Mouse (Mus musculus): ENCODE data around the gene Klhl9. TPM values are rescaled to one million over a fixed set of nuclear protein-coding genes. Genes with fewer than 3 reads are reported as not detected.
"Not testable (repeated sequence)": the region's sequence is repeated elsewhere in the genome, so short reads cannot be mapped to it uniquely, and the experiment has no call there.

The Klhl9 gene
- polyA plus RNA-seq, 1 experiment from 2014 or later, result 97.9 TPM

DNA sequence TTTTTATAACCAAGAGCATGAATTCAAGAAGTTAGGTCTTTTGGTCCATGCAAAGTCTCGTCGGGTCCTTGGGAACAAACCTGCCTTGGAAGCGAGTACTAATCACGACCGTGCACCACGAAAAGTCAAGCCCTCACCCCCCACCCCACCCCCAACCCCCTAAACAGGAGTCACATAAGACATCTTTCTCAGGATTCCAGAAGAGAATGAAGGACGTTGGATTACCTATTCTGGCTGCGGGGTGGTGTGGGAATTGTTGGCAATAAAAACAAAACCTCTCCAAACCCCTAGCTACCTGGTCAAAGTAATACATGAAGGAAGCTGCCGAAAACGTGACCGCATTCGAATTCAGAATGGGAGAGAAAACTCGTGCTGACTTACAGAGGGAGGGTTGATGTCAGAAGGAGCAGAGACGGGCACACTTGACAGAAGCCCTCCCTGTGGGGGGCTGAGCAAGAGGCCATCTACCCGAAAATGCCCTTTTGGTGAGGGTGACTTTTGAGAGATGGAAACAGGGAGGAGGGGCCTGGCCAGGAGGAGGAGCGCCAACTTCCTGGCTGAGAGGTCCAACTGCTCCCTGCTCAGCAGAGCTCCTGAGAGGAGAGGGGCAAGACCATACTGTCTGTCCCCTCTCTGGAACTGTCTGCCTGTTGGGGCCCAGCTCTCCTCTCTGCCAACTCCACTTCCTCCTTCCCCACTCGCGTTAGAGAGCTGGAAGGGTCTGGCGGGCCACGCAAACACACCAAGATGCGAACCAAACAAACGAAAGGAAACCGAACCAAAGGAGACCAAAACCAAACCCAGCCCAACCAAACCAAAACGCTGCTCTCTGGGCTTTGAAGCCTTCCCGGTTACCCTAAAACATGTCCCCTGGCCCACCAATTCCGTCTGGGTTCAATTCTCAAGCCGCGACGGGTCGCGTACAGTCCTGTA is 34.6 kb upstream of the Klhl9 start:
- H3K27me3 ChIP-seq (replicated peaks; ENCODE audit: control insufficient read depth, insufficient read depth, low read length); H3K4me1 ChIP-seq (replicated peaks; ENCODE audit: control insufficient read depth, insufficient read depth, low read length); H3K9me3 ChIP-seq (ENCODE audit: control insufficient read depth, low read length); H3K36me3 ChIP-seq (ENCODE audit: control insufficient read depth, insufficient read depth, low read length); ATAC-seq (replicated peaks; ENCODE audit: low FRiP score, low TSS enrichment, low read depth): not testable (repeated sequence)
- H3K4me3 ChIP-seq (ENCODE audit: low read depth, low read length), result peak overlapping the region; percentile 46
- DNase-seq (ENCODE audit: low spot score), result peak; percentile 79
- 10% methylated on average over 28 of the region's 31 CpGs for WGBS
- peak overlapping the region; percentile 59 for H3K4me2 ChIP-seq (ENCODE audit: low read length)
- H3K27ac ChIP-seq (ENCODE audit: low read depth), result peak overlapping the region; percentile 89
- H3K9ac ChIP-seq (ENCODE audit: low read length), result peak overlapping the region; percentile 53

DNA sequence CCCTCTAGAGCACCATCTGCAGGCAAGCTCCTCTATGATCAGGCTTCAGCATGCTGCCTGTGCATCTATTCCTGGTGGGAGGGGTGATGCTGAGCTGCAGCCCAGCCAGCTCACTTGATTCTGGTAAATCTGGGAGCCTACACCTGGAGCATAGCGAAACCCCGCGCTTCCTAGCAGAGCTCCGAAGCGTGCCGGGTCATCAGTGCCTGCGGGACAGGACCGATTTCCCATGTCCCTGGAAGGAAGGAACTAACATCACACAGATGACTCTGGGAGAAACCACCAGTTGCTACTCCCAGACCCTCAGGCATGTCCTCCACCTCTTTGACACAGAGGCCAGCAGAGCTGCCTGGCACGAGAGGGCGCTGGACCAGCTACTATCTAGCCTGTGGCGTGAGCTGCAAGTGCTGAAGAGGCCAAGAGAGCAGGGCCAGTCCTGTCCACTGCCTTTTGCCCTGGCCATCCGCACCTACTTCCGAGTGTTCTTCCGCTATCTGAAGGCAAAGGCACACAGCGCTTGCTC is 32.6 kb upstream of the Klhl9 start, which contains the start of gene Gm13271:
Gm13271 (plus strand) TSS at position 51 of the 523 bp plus-strand sequence.
- H3K36me3 ChIP-seq (ENCODE audit: control insufficient read depth, insufficient read depth, low read length); H3K4me3 ChIP-seq (ENCODE audit: low read depth, low read length); ATAC-seq (replicated peaks; ENCODE audit: low FRiP score, low TSS enrichment, low read depth); H3K9ac ChIP-seq (ENCODE audit: low read length); H3K27ac ChIP-seq (ENCODE audit: low read depth); H3K4me2 ChIP-seq (ENCODE audit: low read length); H3K27me3 ChIP-seq (replicated peaks; ENCODE audit: control insufficient read depth, insufficient read depth, low read length); DNase-seq (ENCODE audit: low spot score); H3K9me3 ChIP-seq (ENCODE audit: control insufficient read depth, low read length); H3K4me1 ChIP-seq (replicated peaks; ENCODE audit: control insufficient read depth, insufficient read depth, low read length): not testable (repeated sequence)
- WGBS, result 82% methylated on average over 15 of the region's 15 CpGs

DNA sequence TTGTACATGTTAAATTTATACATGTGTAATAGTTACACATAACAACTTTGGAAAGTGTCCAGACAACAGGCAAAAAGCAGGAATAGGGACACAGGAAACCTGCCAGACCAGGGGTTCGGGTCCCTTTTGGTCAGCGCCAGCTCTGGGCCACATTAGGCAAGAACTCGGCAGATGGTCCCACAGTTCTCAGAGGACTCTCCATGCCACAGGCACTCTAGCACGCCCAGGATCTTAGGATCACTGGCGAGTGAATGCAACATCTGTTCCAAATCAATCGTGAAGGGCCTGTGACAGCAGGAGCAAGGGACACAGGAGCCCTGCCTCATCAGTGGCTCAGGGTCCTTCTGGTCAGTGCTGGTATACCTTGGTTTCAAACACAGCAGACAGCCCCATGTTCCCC is 27.7 kb upstream of the Klhl9 start:
- no peak for ATAC-seq (replicated peaks; ENCODE audit: low FRiP score, low TSS enrichment, low read depth)
- Histone ChIP-seq H3K27me3 (replicated peaks; ENCODE audit: control insufficient read depth, insufficient read depth, low read length) (no peaks in the 10 kb centered on the region), H3K9ac (ENCODE audit: low read length) (no peak overlapping the region), H3K36me3 (ENCODE audit: control insufficient read depth, insufficient read depth, low read length) (no peaks in the 10 kb centered on the region), H3K4me3 (ENCODE audit: low read depth, low read length) (no peak overlapping the region), H3K4me2 (ENCODE audit: low read length) (no peak overlapping the region), H3K4me1 (replicated peaks; ENCODE audit: control insufficient read depth, insufficient read depth, low read length) (no peaks in the 10 kb centered on the region), H3K27ac (ENCODE audit: low read depth) (no peak overlapping the region), H3K9me3 (ENCODE audit: control insufficient read depth, low read length) (no peaks in the 10 kb centered on the region)
- no peak for DNase-seq (ENCODE audit: low spot score)
- WGBS, result 54% methylated on average over 6 of the region's 6 CpGs

DNA sequence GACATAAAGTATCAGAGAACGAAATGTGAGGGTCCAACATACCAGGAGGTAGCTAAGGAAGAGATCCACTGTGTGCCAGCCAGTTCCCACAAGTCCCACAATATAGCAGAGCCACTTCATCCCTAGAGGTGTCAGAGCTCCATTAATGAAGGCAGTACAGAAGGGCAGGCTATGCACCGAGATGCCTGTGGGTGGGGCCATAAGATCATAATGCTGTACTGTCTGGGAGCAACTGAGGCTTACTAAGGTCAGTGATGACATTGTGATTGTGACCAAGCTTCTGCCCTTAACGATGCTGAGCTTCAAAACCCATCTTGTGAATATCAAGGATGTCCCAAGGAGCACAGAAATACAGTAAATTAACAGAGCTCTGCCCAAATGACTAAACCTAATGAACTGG is 21.9 kb upstream of the Klhl9 start:
- H3K27ac ChIP-seq (ENCODE audit: low read depth), result no peak overlapping the region
- DNase-seq (ENCODE audit: low spot score), result no peak
- H3K9ac ChIP-seq (ENCODE audit: low read length), result no peak overlapping the region
- H3K4me3 ChIP-seq (ENCODE audit: low read depth, low read length), result no peak overlapping the region
- ATAC-seq (replicated peaks; ENCODE audit: low FRiP score, low TSS enrichment, low read depth), result no peak
- no peak overlapping the region for H3K4me2 ChIP-seq (ENCODE audit: low read length)
- H3K27me3 ChIP-seq (replicated peaks; ENCODE audit: control insufficient read depth, insufficient read depth, low read length), result no peaks in the 10 kb centered on the region
- 78% methylated on average over 3 of the region's 3 CpGs for whole genome bisulfite sequencing
- no peaks in the 10 kb centered on the region for H3K9me3 ChIP-seq (ENCODE audit: control insufficient read depth, low read length)
- peaks cover 7% of the 10 kb centered on the region; the same call in 1 of the 2 replicates for H3K4me1 ChIP-seq (replicated peaks; ENCODE audit: control insufficient read depth, insufficient read depth, low read length)
- H3K36me3 ChIP-seq (ENCODE audit: control insufficient read depth, insufficient read depth, low read length), result no peaks in the 10 kb centered on the region

DNA sequence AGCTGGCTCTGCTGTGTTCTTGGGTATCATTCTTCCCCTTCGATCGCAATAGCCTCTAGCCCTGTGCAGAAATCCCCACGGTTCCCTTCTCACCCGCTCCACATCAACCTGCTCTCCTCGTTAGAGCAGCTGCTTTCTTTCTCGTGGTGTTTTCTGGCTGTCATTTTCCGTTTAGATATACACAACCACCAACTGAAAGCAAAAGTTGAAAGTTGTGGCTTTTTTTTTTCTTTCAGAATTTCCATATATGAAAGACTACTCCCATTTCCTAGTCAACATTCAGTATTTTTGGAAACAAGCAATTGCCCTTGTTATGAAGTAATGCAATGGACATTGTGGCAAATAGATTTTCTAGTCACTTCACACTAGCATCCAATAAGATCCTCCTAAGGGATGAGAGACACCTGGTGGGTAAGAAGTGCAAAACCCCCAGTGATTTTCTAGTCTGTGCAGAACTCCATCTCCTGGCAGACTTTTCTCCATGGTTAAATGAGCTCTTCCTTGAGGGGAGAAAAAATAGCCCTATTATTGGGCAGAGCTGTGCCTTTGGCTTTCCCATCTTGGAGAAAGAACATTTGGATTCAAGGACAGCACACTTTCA is 20.6 kb upstream of the Klhl9 start:
- H3K9ac ChIP-seq (ENCODE audit: low read length), result no peak overlapping the region
- H3K36me3 ChIP-seq (ENCODE audit: control insufficient read depth, insufficient read depth, low read length), result no peaks in the 10 kb centered on the region
- DNase-seq (ENCODE audit: low spot score) (no peak), ATAC-seq (replicated peaks; ENCODE audit: low FRiP score, low TSS enrichment, low read depth) (no peak)
- H3K27me3 ChIP-seq (replicated peaks; ENCODE audit: control insufficient read depth, insufficient read depth, low read length), result no peaks in the 10 kb centered on the region
- H3K4me2 ChIP-seq (ENCODE audit: low read length), result no peak overlapping the region
- WGBS, result 71% methylated on average over 7 of the region's 7 CpGs
- H3K9me3 ChIP-seq (ENCODE audit: control insufficient read depth, low read length), result no peaks in the 10 kb centered on the region
- no peak overlapping the region for H3K4me3 ChIP-seq (ENCODE audit: low read depth, low read length)
- peaks cover 7% of the 10 kb centered on the region; the same call in 1 of the 2 replicates for H3K4me1 ChIP-seq (replicated peaks; ENCODE audit: control insufficient read depth, insufficient read depth, low read length)
- H3K27ac ChIP-seq (ENCODE audit: low read depth), result no peak overlapping the region

DNA sequence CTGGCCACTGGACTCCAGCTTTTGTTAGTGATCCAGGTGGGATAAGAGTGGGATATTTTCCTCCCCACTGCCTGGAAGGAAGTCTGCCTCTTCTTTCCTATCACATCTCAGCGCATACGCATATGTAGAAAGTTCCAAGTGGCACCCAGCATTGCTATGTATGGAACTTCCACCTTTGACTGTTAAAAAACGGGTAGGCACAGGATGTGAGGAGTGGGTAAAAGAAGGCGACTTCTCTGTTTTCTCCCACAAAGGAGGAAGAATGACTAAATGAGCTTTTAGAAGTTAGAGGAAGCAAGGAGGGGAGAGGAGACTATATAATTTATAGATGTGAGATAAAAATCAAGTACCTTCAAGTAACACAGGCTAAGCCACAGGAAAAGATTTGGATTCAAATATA is 19.2 kb upstream of the Klhl9 start:
- Histone ChIP-seq H3K36me3 (ENCODE audit: control insufficient read depth, insufficient read depth, low read length) (no peaks in the 10 kb centered on the region), H3K4me2 (ENCODE audit: low read length) (no peak overlapping the region), H3K9ac (ENCODE audit: low read length) (no peak overlapping the region), H3K27me3 (replicated peaks; ENCODE audit: control insufficient read depth, insufficient read depth, low read length) (no peaks in the 10 kb centered on the region), H3K9me3 (ENCODE audit: control insufficient read depth, low read length) (no peaks in the 10 kb centered on the region), H3K4me1 (replicated peaks; ENCODE audit: control insufficient read depth, insufficient read depth, low read length) (peaks cover 7% of the 10 kb centered on the region; the same call in 1 of the 2 replicates), H3K27ac (ENCODE audit: low read depth) (no peak overlapping the region), H3K4me3 (ENCODE audit: low read depth, low read length) (no peak overlapping the region)
- no peak for DNase-seq (ENCODE audit: low spot score)
- ATAC-seq (replicated peaks; ENCODE audit: low FRiP score, low TSS enrichment, low read depth), result no peak
- WGBS, result 92% methylated on average over 4 of the region's 4 CpGs

DNA sequence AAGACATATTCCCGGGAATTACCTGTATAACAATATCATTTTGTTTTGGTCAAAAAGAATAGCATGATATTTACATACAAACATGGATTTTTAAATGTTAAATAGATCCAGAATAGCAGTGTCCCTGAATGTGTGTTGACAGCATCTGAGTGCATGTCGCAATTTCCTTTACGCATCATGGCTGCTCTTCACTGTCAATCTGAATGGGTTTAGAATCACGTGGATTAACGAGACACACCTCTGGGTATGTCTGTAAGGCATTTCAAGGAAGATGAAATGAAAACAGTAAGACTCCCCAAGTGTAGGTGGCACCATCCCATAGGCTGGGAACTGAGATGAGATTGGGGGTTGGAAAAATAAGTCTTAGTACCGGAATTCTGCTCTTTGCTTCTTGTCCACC is 16.8 kb upstream of the Klhl9 start:
- H3K4me3 ChIP-seq (ENCODE audit: low read depth, low read length), result no peak overlapping the region
- H3K4me1 ChIP-seq (replicated peaks; ENCODE audit: control insufficient read depth, insufficient read depth, low read length), result peaks cover 7% of the 10 kb centered on the region; the same call in 1 of the 2 replicates
- H3K27ac ChIP-seq (ENCODE audit: low read depth), result no peak overlapping the region
- H3K27me3 ChIP-seq (replicated peaks; ENCODE audit: control insufficient read depth, insufficient read depth, low read length), result no peaks in the 10 kb centered on the region
- no peak overlapping the region for H3K9ac ChIP-seq (ENCODE audit: low read length)
- no peaks in the 10 kb centered on the region for H3K36me3 ChIP-seq (ENCODE audit: control insufficient read depth, insufficient read depth, low read length)
- no peak for DNase-seq (ENCODE audit: low spot score)
- no peak for ATAC-seq (replicated peaks; ENCODE audit: low FRiP score, low TSS enrichment, low read depth)
- no peak overlapping the region for H3K4me2 ChIP-seq (ENCODE audit: low read length)
- no peaks in the 10 kb centered on the region for H3K9me3 ChIP-seq (ENCODE audit: control insufficient read depth, low read length)
- WGBS, result 89% methylated on average over 6 of the region's 6 CpGs

DNA sequence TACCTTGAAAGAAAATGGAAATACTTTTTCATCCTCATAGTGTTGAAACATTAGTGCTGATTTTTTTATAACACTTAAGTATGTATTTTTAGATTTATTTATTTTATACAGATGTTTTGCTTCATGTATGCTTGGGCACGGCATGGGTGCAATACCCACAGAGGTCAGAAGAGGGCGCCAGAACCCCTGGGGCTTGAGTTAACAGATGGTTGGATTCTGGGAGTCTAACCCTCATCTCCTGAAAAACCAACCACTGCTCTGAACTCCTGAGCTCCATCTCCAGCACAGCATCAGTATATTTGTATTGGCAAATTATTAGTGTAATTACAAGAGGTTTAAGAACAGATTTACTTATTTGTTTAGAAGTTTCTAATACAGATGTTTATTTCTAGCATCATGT is 16.2 kb upstream of the Klhl9 start:
- Histone ChIP-seq H3K27me3 (replicated peaks; ENCODE audit: control insufficient read depth, insufficient read depth, low read length) (no peaks in the 10 kb centered on the region), H3K9ac (ENCODE audit: low read length) (no peak overlapping the region), H3K9me3 (ENCODE audit: control insufficient read depth, low read length) (no peaks in the 10 kb centered on the region), H3K36me3 (ENCODE audit: control insufficient read depth, insufficient read depth, low read length) (no peaks in the 10 kb centered on the region), H3K4me1 (replicated peaks; ENCODE audit: control insufficient read depth, insufficient read depth, low read length) (peaks cover 7% of the 10 kb centered on the region; the same call in 1 of the 2 replicates), H3K4me3 (ENCODE audit: low read depth, low read length) (no peak overlapping the region), H3K4me2 (ENCODE audit: low read length) (no peak overlapping the region), H3K27ac (ENCODE audit: low read depth) (no peak overlapping the region)
- DNase-seq (ENCODE audit: low spot score) (peak; percentile 92), ATAC-seq (replicated peaks; ENCODE audit: low FRiP score, low TSS enrichment, low read depth) (no peak)
- 4% methylated on average over 2 of the region's 2 CpGs for WGBS

Measured in intestine, embryonic 14.5 days (tissue).